Mouse (Mus musculus): ENCODE data around the gene Scn5a. TPM values are rescaled to one million over a fixed set of nuclear protein-coding genes. Genes with fewer than 3 reads are reported as not detected.
A peak's percentile ranks its signal among the peaks of the same experiment; 100 is the strongest.

Gene Scn5a
- total RNA-seq, 2 experiments from 2014 or later, result 1.4 to 4.4 TPM

DNA sequence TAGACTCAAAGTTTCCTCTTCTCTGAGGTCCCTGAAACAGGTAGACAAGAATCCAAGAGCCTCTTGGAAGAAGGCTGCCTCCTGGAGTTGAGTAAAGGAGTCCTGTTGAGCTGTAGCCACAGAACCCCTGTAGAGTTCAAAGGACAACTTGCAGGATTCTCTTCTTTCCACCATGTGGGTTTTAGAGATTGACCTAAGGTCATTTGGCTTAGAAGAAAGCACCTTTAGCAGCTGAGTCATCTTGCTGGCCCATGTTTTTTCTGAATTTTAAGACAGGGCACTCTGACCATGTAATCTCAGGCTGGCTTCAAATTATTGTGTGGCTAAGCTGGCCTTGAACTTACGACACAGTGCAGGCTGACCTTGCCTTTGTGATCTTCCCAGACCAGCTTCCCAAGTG, 105.8 kb downstream of the Scn5a start:
- intact Hi-C loops (cut with DNase I), result no loop called here

DNA sequence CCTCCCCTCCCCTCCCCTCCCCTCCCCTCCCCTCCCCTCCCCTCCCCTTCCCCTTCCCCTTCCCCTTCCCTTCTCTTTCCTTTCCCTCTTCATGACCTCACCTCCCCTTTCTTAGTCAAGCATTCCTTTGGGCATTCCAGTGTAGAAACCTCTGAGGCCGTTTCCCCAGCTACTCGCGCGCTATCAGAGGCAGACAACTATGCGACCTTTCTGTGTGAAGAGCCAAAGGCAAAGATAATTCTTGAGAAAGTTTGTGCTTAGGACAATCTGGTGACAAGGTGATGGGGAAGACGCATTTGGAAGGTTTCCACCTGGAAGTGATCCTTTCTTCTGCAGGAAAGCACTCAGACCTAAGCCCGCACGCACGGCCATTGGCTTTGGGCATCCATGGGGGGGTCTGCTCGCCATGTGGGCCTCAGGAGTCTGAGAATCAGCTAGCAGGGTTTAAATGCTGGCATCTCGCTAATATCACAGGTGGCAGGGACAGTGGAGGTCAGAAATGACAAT, 106.4 kb downstream of the Scn5a start:
- DNase-seq, result no peak
- intact Hi-C loops (cut with DNase I), result no loop called here

More for the DNA sequence above, 105.8 kb downstream of the Scn5a start:
- DNase-seq, result no peak

DNA sequence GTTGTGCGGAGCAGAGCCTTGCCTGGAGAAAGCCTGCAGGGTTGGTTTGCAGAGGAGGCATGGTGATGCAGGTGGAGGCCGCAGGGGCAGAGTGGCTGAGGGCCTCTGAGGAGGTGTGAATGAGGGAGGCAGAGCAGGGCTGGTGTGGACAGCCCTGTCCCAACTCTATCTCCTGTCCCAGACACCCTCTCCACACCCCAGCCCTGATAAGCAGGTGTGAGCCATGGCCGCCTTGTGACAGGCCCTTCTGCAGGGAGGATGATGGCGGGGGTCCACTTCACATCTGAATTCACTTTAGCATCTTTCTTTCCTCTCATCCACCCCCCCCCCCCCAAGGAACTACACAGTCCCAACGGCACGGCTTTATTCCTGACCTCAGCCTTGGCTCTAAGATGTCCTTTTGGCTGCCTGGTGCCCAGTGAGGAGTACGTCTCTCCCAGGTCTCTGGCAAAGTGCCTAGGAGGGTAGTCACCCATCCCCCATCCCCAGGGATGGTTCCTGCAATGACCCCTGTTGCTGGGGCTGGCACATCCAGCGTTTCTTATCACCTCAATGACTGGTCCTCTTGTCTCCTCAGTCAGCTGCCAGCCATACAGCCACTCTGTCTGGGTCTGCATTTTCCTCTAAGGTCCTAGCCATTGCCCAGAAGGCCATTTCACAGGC, 109.0 kb downstream of the Scn5a start:
- intact Hi-C loops (cut with DNase I), result loop anchor here (10.0 kb wide), 1 partner anchor 415 kb away; no protein-coding TSS in a partner anchor
- no peak for DNase-seq

DNA sequence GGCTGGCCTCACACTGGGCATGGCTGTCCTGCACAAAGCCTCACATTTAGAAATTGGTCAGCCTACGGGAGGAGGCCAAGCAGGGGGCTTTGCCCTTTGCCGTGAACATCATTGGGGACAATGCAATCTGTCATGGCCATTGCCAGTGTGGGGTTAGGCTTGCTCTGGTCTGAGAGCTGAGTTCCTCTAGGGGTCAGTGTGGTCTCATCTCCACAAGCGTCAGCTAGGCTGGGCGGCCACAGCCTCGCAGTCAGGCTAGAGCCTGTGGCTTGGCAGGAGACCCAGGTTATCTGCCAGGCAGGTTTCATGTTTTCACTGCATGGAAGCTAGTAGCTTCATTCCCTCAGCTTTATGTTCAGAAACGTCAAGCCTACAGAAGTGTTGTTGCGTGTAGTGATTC, 113.2 kb downstream of the Scn5a start:
- peak; percentile 81 for DNase-seq
- intact Hi-C loops (cut with DNase I), result loop anchor here (10.0 kb wide), 1 partner anchor 419 kb away; no protein-coding TSS in a partner anchor

DNA sequence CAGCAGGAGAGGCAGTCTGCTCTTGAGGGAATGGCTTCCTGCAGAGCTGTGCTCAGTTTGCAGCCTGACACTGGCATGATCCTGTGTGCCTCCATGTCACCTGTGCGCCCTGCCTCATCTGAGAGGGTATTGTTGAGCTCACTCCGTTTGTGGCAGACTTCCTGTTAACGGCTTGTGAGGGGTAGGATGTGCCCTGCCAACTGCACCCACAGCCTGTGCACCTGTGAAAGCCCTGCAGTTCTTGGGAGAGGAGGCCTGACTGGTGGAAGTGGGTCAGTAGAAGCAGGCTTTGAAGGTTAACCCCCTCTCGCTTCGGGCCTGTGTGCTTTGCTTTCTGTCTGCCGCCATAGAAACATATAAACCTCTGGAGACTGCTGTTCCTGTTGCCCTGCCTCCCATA, 113.8 kb downstream of the Scn5a start:
- intact Hi-C loops (cut with DNase I), result loop anchor here (10.0 kb wide), 1 partner anchor 420 kb away; no protein-coding TSS in a partner anchor
- no peak for DNase-seq

DNA sequence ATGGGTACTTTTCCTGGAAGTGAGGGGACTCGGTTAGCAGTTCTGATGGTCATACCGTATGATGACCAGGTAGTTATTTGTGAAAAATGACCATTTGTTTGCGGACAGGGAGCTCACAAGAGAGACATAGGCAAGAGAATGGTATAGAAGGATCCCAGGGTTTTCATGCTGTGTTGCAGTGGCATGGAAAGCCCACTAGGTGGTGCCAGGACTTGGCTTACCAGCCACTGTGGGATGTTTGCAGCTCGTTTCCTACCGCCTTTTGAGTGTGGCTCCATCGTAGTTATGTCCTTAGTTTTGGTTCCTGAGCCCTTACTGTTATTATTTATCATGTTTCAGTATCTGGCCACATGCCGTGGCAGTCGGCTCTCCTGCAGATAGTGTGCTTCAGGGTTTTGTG, 118.4 kb downstream of the Scn5a start:
- intact Hi-C loops (cut with DNase I), result loop anchor here (1.0 to 10.0 kb wide), 3 partner anchors 117 to 424 kb away; partner anchors contain the start of gene Scn5a
- DNase-seq, result peak; percentile 70

DNA sequence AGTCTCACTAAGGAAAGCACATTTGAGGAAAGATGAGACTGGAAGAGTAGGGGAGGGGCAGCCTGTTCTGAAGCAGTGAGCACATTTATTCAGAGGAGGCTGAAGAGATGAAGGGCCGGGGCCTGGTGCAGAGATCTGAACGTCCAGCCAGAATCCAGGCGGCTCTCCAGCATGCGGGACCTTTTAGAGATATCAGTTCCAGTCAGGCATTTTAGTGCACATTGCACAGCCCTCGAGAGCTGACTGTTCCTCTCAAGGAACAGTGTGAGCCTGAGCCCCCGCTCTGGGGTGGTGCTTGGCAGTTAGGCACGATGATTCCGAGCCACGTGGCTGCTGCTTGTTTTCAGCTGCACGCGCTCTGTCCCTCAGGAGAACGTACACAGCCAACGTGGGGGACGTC, 121.7 kb downstream of the Scn5a start:
- intact Hi-C loops (cut with DNase I), result no loop called here
- DNase-seq, result no peak

DNA sequence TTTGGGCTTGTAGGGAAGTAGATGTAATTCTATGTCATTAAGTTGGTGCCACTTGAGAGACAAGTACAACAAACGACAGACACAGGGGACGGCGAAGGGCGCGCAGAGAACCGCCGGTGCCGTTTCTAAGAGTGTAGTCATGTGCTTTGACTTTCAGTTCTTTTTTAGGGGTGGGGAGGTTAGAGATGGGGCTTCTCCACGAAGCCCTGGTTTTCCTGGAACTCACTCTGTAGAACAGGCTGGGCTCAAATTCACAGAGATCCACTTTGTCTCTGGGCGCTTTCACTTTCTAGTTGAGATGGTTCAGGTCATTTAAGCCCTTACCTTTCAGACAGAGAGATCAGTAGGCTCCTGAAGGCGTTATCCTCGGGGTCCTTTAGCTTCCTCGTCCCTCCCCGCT, 122.8 kb downstream of the Scn5a start:
- no peak for DNase-seq
- intact Hi-C loops (cut with DNase I), result no loop called here

DNA sequence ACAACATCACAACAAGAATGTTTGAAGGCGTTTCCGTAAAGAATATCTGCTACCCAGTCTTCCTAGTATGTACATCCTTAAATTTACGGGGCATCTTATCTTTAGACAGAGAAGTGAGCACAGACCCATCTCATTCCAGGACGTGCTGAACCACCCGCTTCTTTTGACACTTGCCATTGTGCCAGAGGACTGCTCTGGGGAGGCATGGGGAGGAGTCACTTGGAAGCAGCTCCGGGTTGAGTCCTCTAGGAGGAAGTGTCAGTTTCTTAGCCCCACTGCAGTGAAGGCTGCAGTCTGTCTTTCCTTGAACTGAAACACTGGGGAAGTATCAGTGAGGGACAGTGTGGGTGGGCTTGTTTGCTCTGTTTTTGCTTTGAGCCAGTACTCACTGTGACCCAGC, 133.1 kb downstream of the Scn5a start:
- no peak for DNase-seq
- intact Hi-C loops (cut with DNase I), result no loop called here

DNA sequence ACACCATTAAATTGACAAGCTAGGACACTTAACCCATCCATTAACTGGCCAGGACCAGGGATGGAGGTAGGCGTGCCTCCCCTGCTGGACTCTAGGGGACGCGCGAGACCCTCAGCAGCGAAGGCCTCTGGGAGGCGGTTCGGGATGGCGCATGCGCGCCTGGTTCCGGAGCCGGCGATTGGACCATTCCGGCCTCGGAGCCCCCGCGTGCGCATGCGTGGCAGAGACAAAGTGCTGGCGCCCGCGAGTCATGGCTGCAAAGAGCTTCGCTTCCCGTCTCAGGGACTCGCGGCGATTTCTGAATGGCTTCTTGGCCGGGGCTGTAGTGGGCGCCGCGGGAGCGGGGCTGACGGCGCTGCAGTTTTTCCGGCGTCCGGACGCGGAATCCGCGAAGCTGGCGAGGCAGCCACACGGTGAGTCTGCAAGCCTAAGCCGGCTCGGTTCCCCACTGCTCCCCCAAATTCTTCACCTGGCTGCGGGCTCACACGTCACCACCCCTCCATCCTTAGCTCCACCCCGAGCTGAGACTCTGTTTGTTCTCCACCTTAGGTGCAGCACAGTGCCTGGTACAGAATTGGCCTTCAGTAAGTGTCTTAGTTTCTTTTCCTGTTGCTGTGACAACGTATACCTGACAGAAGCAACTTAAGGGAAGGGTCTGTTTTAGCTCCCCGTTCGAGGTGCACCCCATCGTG, 133.9 kb downstream of the Scn5a start, which contains the start of gene Exog:
Gene Exog, plus strand, starts transcription at position 206 of the 692 bp plus-strand sequence.
- peak; percentile 100 for DNase-seq
- intact Hi-C loops (cut with DNase I), result no loop called here

DNA sequence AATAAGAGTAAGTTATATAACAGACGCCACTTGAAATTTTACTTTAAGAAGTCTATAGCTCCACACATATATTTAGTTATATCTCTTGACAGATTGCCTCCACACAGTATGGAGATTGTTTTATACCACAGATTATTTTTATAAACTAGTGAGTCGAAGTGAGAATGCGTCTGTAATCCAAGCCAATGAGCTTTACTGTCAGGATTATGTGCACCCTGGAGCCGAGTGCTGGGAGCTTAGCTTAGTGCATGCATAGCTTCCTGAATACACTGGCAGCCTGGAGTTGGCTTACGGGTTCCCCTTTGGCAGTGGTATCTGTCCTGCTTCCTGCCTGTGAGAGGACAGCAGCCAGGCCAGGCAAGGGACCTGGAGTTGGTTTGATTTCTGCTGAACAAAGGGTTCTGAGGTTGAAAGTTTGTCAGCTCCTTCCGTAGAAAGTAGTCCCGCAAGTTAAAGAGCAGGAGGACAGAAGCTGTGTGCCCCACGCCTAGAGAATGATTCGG, 140.3 kb downstream of the Scn5a start:
- intact Hi-C loops (cut with DNase I), result loop anchor here (10.0 kb wide), 1 partner anchor 84 kb away; the partner anchor contains the start of gene Xylb
- no peak for DNase-seq

DNA sequence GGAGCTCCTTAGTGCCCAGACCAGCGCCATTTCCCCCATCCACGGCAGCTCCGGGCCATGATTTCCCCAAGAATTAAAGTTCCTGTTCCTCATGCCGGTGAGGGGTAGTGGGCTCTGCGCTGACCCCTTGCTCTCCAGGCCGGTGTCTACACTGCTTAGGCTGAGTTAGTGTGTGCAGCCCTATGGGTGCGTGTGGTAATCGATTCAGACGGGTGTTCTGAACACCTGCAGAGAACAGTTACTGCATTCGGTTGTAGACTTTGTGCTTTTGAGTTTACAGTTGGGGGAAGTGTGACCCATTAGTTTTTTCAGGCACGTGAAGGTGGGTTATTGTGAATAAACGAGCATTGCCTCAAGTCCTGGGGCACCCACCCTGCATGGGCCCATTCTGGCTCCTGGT, 140.8 kb downstream of the Scn5a start:
- intact Hi-C loops (cut with DNase I), result loop anchor here (10.0 kb wide), 1 partner anchor 83 kb away; the partner anchor contains the start of gene Xylb
- no peak for DNase-seq

DNA sequence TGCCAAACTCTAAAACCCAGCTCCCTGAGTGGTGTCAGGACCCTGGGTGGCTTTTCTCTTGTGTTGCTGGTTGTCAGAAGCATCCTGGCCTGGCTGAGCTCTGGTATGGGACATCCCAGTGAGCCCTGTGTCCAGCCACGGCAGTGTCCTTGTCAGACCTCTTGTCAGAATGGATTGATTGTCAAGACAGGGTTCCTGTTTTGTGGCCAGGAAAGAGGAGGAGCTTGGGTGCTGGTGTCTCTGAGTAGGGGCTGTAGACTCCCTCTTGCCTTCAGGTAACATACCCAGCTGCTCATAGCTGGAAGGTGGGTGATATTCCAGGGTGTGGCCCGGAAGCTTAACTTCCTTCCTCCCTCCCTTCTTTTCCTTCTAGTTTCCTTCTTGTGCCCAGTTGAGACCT, 143.0 kb downstream of the Scn5a start:
- no peak for DNase-seq
- intact Hi-C loops (cut with DNase I), result loop anchor here (10.0 kb wide), 1 partner anchor 81 kb away; the partner anchor contains the start of gene Xylb

Other genes with a start within 250 kb of the Scn5a start
- gene Acaa1a, start 239.3 kb downstream of the Scn5a start, total RNA-seq (2021), result 10 to 100 TPM; 58.3 to 73.2 TPM
- 1 to 10 TPM; 4.8 to 5.2 TPM for gene Myd88, start 237.6 kb downstream of the Scn5a start, total RNA-seq (2021)
- gene Xylb, start 221.6 kb downstream of the Scn5a start, total RNA-seq (2021), result 1 to 10 TPM; 2.9 to 3.5 TPM
- not detected for gene Slc22a14, start 213.5 kb downstream of the Scn5a start, total RNA-seq (2021)
- gene Acvr2b, start 176.9 kb downstream of the Scn5a start, total RNA-seq (2021), result 10 to 100 TPM; 23.8 to 24.6 TPM
- gene Exog, start 134.1 kb downstream of the Scn5a start, total RNA-seq (2021), result 10 to 100 TPM; 28.8 to 29.0 TPM
- gene Scn10a, start 140.3 kb upstream of the Scn5a start, total RNA-seq (2021), result under 1 TPM; 0.12 to 0.14 TPM
- gene Scn11a, start 246.4 kb upstream of the Scn5a start, total RNA-seq (2021), result under 1 TPM; 0.24 to 0.38 TPM

All from left cerebral cortex, postnatal 4 days (tissue).